Mouse (Mus musculus): ENCODE data around the gene Cfap221. TPM values are rescaled to one million over a fixed set of nuclear protein-coding genes. Genes with fewer than 3 reads are reported as not detected.

Cfap221 gene
- total RNA-seq, 2 experiments from 2014 or later = not detected

DNA sequence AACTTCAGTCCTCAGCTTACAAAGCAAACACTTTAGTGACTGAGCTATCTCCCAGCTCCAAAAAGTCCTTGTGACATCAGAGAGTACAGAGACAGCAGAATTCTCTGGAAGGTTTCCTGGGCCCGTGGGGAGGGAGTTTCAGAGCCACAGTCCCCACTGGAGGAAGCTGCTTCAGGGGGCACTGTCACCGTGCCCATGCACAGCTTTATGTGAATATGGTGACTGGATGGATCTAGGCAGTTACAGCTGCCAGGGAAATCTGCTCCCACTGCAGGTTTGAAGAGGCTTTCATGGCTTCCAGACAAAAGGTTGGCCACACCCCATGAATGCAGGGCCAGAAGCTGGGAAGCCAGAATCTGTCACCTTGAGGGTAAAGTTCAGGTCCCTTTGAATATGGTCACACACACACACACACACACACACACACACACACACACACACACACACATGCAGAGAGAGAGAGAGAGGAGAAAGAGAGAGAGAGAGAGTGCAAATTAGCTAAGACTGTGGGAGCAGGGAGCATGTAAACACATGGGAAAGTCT, 89.8 kb downstream of the Cfap221 start:
- ATAC-seq (replicated peaks; ENCODE audit: poor library complexity, severe bottlenecking) = no peak

- peak; percentile 46; the same call in 1 of the 2 replicates for ATAC-seq (replicated peaks; ENCODE audit: poor library complexity, severe bottlenecking)
These were observed 93.8 kb downstream of the Cfap221 start for GRCm38 (mm10) chr1:119903231-119903620.

GRCm38 (mm10) chr1:119902551-119903230, 94.3 kb downstream of the Cfap221 start:
- 0 out of 2 replicates have a peak, but pooled peaks have one; percentile 4 for ATAC-seq (replicated peaks; ENCODE audit: poor library complexity, severe bottlenecking)

DNA sequence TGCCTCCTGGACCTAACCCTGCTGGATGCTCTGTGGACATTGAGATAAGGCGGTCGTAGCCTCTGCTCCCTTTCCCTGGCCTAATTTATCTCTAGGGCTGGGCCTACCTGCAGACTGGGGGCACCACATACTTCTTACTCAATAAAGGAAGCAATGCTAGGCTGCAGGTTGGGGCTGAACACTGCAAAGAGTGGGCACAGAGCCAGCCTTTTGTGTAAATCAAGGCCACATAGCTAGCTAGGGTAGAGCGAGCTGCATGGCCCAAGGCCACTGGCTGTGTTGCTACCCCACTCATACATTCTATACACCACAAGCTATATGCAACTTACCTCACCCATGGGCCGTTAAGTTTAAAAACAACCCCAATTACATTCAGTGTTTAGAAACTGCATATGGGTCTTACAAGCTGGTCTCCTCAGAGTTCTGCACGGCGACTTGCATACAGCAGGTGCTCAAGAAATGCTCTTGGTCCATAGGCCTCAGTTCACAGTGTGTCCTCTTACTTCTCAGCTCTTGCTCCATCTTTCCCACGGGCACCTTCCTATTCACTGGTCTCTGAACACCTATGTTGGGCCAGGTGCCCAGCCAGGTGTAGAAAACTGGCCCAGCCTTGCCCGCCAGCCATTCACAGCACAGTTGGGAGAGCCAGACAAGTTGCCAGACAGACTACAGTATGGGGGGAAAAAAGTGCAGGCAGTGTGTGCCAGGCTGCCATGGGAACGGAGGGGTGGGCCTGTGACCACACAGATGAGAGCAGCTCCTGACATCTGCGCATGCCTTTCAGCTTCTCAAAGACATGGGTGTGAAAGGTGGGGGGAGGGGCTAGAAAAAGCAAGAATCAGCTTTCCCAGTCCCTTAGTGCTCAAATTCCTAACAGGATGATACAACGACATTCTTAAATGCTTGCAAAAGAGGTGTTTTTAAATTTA, 97.6 kb downstream of the Cfap221 start:
- ATAC-seq (replicated peaks; ENCODE audit: poor library complexity, severe bottlenecking) = no peak

- peak; percentile 74 for ATAC-seq (replicated peaks; ENCODE audit: poor library complexity, severe bottlenecking)
These were observed 102.1 kb downstream of the Cfap221 start for GRCm38 (mm10) chr1:119894936-119895335.

DNA sequence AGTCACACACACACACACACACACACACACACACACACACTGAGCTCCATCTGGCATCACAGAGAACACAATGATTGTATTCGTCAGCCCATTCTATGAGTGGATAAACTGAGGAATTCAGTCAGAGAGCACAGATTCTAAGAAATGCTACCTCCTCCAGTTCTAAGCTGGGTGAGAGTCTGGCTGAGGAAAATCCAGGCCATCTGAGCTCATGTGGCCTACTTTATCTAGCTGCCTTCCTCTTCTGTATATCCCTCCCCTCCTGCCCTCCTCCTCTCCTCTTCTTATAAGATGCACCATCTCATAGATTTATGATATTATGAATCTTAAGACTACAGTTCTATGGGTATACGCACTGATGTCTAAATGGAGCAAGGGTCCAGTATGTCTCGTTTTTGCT, 103.4 kb downstream of the Cfap221 start:
- no peak for ATAC-seq (replicated peaks; ENCODE audit: poor library complexity, severe bottlenecking)

GRCm38 (mm10) chr1:119892933-119893332, 104.1 kb downstream of the Cfap221 start:
- peak; percentile 72 for ATAC-seq (replicated peaks; ENCODE audit: poor library complexity, severe bottlenecking)

DNA sequence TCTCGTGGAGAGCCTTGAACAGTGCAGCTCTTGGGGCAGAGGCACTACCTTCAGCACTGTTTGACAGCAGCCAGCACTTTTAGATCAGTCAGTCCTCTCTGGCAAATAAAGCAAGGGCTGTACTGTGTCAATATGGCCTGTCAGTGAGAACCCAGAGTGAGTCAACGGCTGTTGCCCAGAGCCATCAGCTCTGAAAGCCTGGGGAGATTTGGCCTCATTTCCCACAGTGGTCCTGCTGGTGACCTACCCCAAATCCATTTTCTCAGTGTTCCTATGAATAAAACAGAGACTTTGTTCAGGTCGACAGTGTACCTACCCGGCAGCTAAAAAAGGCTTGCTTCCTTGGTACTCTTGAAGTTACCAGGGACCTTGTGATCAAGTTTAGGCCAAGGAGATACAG, 105.2 kb downstream of the Cfap221 start:
- no peak for ATAC-seq (replicated peaks; ENCODE audit: poor library complexity, severe bottlenecking)

DNA sequence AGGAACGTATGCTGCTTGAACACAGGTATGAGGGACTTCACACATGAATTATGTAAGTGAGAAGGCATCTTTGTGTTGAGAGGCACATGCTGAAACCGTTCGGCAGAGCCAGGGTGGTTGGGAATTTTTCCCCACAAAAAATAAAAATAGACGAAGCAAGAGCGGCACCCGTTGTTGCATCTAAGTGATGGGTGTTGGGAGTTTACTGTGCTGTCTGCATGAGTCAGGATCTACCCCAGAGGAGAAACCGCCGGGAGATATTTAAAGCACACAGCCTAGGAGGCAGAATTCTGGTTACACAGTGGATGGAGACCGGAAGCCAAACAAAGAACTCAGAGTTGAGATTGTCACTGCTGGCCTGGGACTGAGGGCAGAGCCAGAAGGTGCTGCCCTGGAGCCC, 105.9 kb downstream of the Cfap221 start:
- ATAC-seq (replicated peaks; ENCODE audit: poor library complexity, severe bottlenecking) = no peak

- ATAC-seq (replicated peaks; ENCODE audit: poor library complexity, severe bottlenecking) = no peak
These were observed 107.7 kb downstream of the Cfap221 start for GRCm38 (mm10) chr1:119889347-119889746.

DNA sequence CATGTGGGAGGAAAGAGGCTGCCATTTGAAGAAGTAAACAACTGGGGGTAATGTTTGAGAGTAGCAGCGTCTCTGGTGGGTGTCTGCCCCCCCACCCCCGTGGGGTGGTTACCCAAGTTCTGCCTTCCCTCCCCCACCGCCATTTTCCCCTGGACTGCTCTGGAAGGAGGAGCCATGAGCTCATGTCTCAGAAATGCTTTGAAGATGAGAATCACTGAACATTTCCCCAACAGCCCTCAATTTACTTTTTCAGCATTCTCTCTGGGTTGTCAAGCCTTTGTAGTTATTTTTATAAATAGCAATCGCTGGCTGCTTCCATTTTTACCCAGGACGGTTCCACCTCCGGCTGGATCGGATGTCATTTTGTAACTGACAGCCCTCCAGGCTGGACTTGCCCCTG, 110.7 kb downstream of the Cfap221 start:
- no peak for ATAC-seq (replicated peaks; ENCODE audit: poor library complexity, severe bottlenecking)

DNA sequence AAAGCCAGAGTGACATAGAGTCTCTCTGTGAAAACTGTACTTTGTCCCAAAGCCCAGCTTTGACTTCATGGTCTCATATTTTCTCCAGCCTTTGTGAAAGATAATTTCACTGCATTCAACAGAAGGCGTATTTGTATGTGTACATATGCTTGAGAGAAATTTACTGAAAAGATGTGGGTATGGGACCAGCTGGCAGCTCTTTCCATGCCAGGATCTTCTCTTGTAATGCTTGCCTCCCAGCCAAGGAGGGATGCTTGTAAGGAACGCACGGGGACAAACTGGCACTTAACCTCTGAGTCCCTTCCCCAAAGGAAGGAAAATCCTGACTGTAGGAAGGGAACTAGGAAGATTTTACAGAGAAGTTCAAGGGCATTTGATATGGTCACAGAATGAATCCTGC, 112.8 kb downstream of the Cfap221 start:
- ATAC-seq (replicated peaks; ENCODE audit: poor library complexity, severe bottlenecking) = no peak

DNA sequence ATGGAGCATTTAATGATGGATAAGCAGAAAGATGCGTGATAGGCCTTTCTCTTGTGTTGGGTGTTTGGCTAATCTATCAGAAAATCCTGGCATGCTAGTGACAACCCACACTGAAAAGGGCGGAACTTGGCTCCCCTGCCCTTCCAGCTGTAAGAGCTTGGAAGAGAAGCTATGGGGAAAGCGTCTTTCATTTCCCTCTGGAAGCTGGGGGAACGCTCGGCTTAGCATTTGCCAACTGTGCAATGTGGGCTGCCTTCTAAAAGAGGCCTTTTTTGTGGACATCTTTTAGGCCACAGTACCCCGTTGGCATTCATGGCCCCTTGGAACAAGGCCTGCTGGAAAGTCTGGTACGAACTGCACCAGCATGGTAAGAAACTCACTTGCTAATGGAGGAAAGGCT, 118.1 kb downstream of the Cfap221 start:
- ATAC-seq (replicated peaks; ENCODE audit: poor library complexity, severe bottlenecking) = no peak

GRCm38 (mm10) chr1:119877469-119877868, 119.6 kb downstream of the Cfap221 start:
- no peak for ATAC-seq (replicated peaks; ENCODE audit: poor library complexity, severe bottlenecking)

Other genes starting within 250 kb of the Cfap221 start
- gene Ptpn4, start 159.6 kb downstream of the Cfap221 start, total RNA-seq (2014; fragmentation: Nextera tagmentation) = 23.0 and 28.0 TPM in 2 replicates
- 13.6 and 20.3 TPM in 2 replicates for gene Ptpn4, start 159.6 kb downstream of the Cfap221 start, total RNA-seq (2017)
- 4.6 and 5.6 TPM in 2 replicates for gene Tmem177, start 84.0 kb downstream of the Cfap221 start, total RNA-seq (2014; fragmentation: Nextera tagmentation)
- gene Tmem177, start 84.0 kb downstream of the Cfap221 start, total RNA-seq (2017) = 5.1 and 5.4 TPM in 2 replicates
- not detected in 2 replicates for gene Sctr, start 9.7 kb upstream of the Cfap221 start, total RNA-seq (2014; fragmentation: Nextera tagmentation)
- not detected in 2 replicates for gene Sctr, start 9.7 kb upstream of the Cfap221 start, total RNA-seq (2017)
- gene Tmem37, start 76.8 kb upstream of the Cfap221 start, total RNA-seq (2014; fragmentation: Nextera tagmentation) = 1.3 TPM in 1 of 2 replicates, not detected in the other
- gene Tmem37, start 76.8 kb upstream of the Cfap221 start, total RNA-seq (2017) = 0.65 TPM in 1 of 2 replicates, not detected in the other
- 410 and 536 TPM in 2 replicates for gene Dbi, start 123.8 kb upstream of the Cfap221 start, total RNA-seq (2014; fragmentation: Nextera tagmentation)
- 307 and 413 TPM in 2 replicates for gene Dbi, start 123.8 kb upstream of the Cfap221 start, total RNA-seq (2017)
- 11.4 and 12.2 TPM in 2 replicates for gene 3110009E18Rik, start 124.0 kb upstream of the Cfap221 start, total RNA-seq (2014; fragmentation: Nextera tagmentation)
- 2.2 and 4.5 TPM in 2 replicates for gene 3110009E18Rik, start 124.0 kb upstream of the Cfap221 start, total RNA-seq (2017)